Mouse (Mus musculus) forebrain, embryonic 15.5 days (tissue): Measurements from ENCODE around the gene Rras2. TPM values are rescaled to one million over a fixed set of nuclear protein-coding genes. Genes with fewer than 3 reads are reported as not detected.

ENCODE experiments used
- ATAC-seq: fragments of 200-750 bp; cut with Nextera tagmentation; replicated peaks from 2 replicates; pipeline ENCODE4 v1.8.0; 2017; ENCODE audit warnings: mild to moderate bottlenecking, moderate TSS enrichment, moderate library complexity
- H3K27ac ChIP-seq: fragments of 300-500 bp; sonication (generic); replicated peaks from 2 replicates; pipeline ENCODE4 v1.5.1; 2015; ENCODE audit warnings: mild to moderate bottlenecking, inconsistent platforms
- H3K27me3 ChIP-seq: fragments of 300-500 bp; sonication (generic); 2 replicates; pipeline ENCODE4 v1.6.1; 2015; ENCODE audit warnings: inconsistent platforms
- H3K36me3 ChIP-seq: fragments of 300-500 bp; sonication (generic); 2 replicates; pipeline ENCODE4 v1.6.1; 2015; ENCODE audit warnings: mild to moderate bottlenecking, inconsistent platforms
- H3K4me1 ChIP-seq: fragments of 300-500 bp; sonication (generic); 2 replicates; pipeline ENCODE4 v1.6.1; 2015; ENCODE audit warnings: inconsistent platforms
- H3K4me2 ChIP-seq: fragments of 300-500 bp; sonication (generic); replicated peaks from 2 replicates; pipeline ENCODE4 v1.6.1; 2015; ENCODE audit warnings: mild to moderate bottlenecking, inconsistent platforms
- H3K4me3 ChIP-seq: fragments of 300-500 bp; sonication (generic); 2 replicates; pipeline ENCODE4 v1.5.1; 2015; ENCODE audit warnings: mild to moderate bottlenecking, inconsistent platforms
- H3K9ac ChIP-seq: fragments of 300-500 bp; sonication (generic); replicated peaks from 2 replicates; pipeline ENCODE4 v1.6.1; 2015; ENCODE audit warnings: mild to moderate bottlenecking, inconsistent platforms
- H3K9me3 ChIP-seq: fragments of 300-500 bp; sonication (generic); 2 replicates; pipeline ENCODE4 v1.6.1; 2016; ENCODE audit warnings: inconsistent platforms
- WGBS: fragments of 180-500 bp; shearing (Covaris S2); methylation state at CpG from one replicate; pipeline ENCODE4 v1.1.7; 2015; ENCODE audit warnings: mixed read lengths; 5-methylcytosine and 5-hydroxymethylcytosine counted together
- polyA plus RNA-seq: library from polyadenylated mRNA; unstranded; fragments of >200 nt; fragmentation: Nextera tagmentation; extraction: Ambion mirVana; gene quantifications from 2 replicates; pipeline ENCODE4 v1.2.1, GENCODE M21; 2015

The Rras2 gene
- 23.1 and 23.7 TPM in 2 replicates for polyA plus RNA-seq

DNA sequence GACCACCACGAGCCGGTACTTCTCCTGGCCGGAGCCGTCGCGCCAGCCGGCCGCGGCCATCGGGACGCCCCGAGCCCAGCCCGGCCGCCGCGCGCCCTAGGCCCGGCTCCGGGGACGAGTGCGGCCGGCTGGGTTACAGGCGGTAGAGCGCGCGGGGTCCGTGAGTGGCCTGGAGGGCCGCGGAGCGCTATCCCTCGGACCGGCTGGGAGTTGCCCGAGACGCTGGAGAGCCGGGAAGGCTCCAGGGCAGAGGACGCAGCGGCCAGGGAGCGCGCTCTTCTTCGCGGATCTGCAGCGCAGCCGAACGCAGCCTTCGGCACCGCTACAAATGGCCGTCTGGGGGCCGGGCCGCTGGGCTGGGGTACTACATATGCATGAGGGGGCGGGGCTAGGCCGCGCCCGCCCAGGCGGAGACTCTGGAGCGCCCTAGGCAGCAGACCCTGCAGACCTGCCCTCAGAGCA, at the start of gene Rras2:
TSS of gene Rras2 (minus strand) at position 338 of the 462 bp plus-strand sequence.
- Histone ChIP-seq H3K27me3 (no peaks in the 10 kb centered on the region), H3K27ac (peak within 1 kb of the TSS; percentile 92), H3K4me2 (peak within 1 kb of the TSS; percentile 90), H3K9ac (peak within 1 kb of the TSS; percentile 77), H3K4me3 (peak within 1 kb of the TSS; percentile 95), H3K36me3 (no peaks in the 10 kb centered on the region), H3K4me1 (peaks cover 16% of the 10 kb centered on the region), H3K9me3 (no peaks in the 10 kb centered on the region)
- ATAC-seq: peak; percentile 99
- under 1% methylated on average over 53 of the region's 55 CpGs for WGBS

DNA sequence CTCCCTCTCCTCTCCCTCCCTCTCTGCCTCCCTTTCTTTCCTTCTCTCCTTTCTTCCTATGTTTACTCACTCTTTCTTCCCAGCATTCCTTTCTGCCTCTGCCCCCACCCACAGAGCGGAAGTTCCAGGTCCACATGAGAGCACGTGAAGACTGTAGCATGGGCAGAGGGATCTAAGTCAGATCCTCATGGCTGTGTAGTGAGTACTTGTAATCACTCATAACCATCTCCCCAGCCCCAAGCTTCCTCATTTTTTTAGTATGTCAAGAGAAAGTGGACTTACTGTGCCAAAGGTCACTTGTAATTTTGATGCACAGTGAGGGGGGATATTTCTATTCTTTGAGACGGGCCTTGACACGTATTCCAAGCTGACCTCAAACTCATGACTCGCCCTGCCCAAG, 45.4 kb upstream of the Rras2 start:
- H3K4me3 ChIP-seq: no peak overlapping the region
- WGBS: 88% methylated on average over 5 of the region's 5 CpGs
- no peak overlapping the region for H3K9ac ChIP-seq
- peaks cover 2% of the 10 kb centered on the region for H3K4me1 ChIP-seq
- no peaks in the 10 kb centered on the region for H3K27me3 ChIP-seq
- H3K4me2 ChIP-seq: no peak overlapping the region
- H3K9me3 ChIP-seq: no peaks in the 10 kb centered on the region
- H3K27ac ChIP-seq: no peak overlapping the region
- H3K36me3 ChIP-seq: no peaks in the 10 kb centered on the region
- ATAC-seq: no peak

DNA sequence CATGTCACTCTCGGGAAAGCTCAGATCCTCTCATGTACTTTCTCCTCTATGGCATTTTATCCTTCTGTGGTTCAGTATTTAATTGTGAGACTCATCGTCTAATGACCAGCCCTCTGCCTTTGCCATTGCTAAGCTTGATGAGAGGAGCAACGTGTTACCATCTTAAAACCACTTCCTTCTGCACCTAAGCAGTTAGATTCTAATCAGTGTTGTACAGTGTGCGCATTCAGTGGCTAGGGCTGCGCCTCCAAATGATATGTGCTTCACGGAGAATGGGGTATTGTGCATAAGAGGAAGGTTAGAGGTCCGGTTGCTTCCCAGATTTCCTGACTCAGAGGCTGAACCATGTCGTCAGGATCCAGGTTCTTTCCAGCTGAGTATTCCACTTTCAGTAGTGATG, 43.5 kb upstream of the Rras2 start:
- WGBS: 82% methylated on average over 8 of the region's 8 CpGs
- H3K4me1 ChIP-seq: peaks cover 5% of the 10 kb centered on the region
- H3K4me2 ChIP-seq: no peak overlapping the region
- no peaks in the 10 kb centered on the region for H3K36me3 ChIP-seq
- no peak overlapping the region for H3K4me3 ChIP-seq
- H3K27me3 ChIP-seq: no peaks in the 10 kb centered on the region
- no peaks in the 10 kb centered on the region for H3K9me3 ChIP-seq
- no peak for ATAC-seq
- H3K27ac ChIP-seq: no peak overlapping the region
- H3K9ac ChIP-seq: no peak overlapping the region

DNA sequence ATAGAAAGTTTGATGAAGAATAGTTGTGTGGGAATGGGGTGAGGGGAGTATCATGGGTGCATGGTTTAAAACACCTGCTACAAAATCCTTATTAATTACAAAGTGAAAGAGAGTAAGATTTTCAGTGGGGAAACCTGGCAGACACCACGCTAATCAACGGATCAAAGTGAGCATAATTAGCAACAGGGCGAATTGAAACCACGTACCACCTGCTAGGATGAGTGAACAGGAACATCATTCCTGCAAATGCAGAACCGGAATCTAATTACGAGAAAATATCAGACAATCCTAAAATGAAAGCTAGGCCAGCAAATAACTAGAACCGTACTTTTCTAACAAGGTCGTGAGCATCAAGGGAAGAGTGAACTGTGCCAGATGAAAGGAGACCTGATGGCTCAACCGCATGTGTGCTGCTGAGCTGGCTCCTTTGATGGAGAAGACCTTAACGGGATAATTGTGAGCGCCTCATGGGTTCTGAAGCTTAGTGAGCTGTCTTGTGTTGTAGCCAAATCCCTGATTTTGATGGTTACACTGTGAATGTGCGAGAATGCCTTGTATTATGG, 40.2 kb upstream of the Rras2 start:
- Histone ChIP-seq H3K27ac (0 out of 2 replicates have a peak overlapping the region, but pooled peaks have one; percentile 19), H3K4me1 (peaks cover 5% of the 10 kb centered on the region), H3K9me3 (no peaks in the 10 kb centered on the region), H3K36me3 (no peaks in the 10 kb centered on the region), H3K4me3 (no peak overlapping the region), H3K4me2 (no peak overlapping the region), H3K27me3 (no peaks in the 10 kb centered on the region), H3K9ac (no peak overlapping the region)
- ATAC-seq: peak; percentile 38; the same call in 1 of the 2 replicates
- 40% methylated on average over 12 of the region's 12 CpGs for WGBS

DNA sequence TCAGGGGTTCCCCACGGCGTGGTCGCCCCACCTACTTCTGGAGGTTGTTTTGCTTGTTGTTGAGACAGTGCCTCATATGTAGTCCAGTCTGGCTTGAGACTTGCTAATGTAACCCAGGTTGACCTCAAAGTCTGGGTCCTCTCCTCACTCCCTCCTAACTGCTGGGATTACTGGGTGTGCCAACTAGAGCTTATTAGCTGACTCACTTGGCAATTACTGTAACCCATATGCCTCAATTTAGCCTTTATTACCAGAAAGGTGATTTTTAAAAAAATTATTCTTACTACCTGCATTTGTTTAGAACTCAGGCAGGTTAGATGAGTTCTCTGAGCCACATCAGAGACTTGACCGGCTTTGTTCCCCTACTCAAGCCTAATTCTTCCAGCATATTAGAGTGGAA, 38.8 kb upstream of the Rras2 start:
- WGBS: 91% methylated on average over 4 of the region's 4 CpGs
- no peaks in the 10 kb centered on the region for H3K9me3 ChIP-seq
- no peak overlapping the region for H3K4me2 ChIP-seq
- no peak for ATAC-seq
- H3K27me3 ChIP-seq: no peaks in the 10 kb centered on the region
- H3K36me3 ChIP-seq: no peaks in the 10 kb centered on the region
- H3K27ac ChIP-seq: no peak overlapping the region
- H3K4me3 ChIP-seq: no peak overlapping the region
- no peak overlapping the region for H3K9ac ChIP-seq
- H3K4me1 ChIP-seq: peaks cover 9% of the 10 kb centered on the region

DNA sequence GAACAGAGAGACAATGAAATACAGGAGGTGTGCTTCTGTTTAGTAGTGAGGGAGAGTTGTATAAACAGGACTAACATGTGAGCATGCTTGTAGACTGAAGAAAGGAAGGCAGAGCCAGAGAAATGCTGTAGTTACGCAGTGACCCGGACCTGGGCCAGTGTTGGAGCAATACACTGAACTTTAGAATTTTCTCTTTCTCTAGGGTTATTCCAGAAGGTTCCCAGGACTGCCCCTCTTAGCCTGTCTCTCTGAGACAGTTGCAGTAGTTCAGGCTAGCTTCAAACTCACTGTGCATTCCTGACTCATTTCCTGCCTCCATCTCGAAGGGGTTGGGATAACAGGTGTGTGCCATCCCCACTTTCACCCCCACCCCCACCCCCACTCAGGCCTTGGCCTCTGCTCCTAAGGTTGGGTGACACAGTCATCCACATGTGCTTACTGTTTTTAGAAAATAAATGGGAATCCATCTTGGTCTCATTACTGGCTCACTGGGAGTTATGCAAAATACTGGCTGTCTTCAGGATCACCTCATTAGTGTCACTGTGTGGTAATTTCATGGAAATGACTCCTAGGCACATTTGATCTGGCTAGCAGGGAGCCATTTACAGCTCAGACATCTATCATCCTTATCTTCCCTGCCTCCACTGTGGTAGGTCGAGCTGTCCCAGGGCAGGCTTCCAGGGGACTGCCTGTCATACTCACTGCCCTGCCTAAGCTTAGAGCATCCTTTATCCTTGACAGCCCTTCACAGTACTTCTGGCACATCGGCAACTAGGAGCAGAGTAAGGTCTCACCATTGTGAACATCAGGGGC, 37.7 kb upstream of the Rras2 start:
- no peak for ATAC-seq
- H3K27me3 ChIP-seq: no peaks in the 10 kb centered on the region
- WGBS: 67% methylated on average over 5 of the region's 5 CpGs
- no peak overlapping the region for H3K27ac ChIP-seq
- peaks cover 14% of the 10 kb centered on the region for H3K4me1 ChIP-seq
- H3K4me3 ChIP-seq: no peak overlapping the region
- no peak overlapping the region for H3K4me2 ChIP-seq
- no peaks in the 10 kb centered on the region for H3K36me3 ChIP-seq
- no peaks in the 10 kb centered on the region for H3K9me3 ChIP-seq
- H3K9ac ChIP-seq: no peak overlapping the region

DNA sequence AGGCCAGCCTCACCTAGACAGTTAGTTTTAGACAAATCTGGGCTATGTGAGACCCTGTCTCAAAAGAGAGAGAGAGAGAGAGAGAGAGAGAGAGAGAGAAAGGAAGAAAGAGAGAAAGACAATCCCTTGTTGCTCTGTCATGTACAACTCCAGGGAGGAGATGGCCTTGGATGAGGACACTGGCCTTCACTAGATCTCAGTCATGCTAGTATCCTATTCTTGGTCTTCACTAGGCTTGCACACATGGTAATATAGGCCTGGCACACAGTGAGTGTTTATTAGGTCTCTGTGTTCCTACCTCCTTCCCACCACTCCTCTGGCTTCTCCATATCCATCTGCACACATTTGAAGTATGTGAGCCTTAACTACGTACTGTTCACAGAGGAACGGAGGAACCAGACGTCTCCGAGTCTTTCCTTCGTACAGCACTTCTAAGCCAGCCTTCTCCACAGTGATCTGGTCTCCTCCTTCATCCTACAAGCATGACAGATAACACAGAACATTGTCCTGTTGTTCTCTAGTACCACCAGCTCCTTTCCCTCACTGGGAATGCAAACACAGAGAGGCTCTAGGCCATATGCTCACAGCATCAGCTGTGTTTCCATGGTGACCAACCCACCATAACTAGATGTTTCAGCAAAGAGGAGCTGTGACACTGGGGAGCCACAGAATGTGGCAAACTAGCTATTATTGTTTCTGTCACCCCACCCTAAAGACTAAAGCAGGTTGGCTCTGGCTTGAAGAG, 33.6 kb upstream of the Rras2 start:
- H3K36me3 ChIP-seq: no peaks in the 10 kb centered on the region
- H3K27ac ChIP-seq: peak overlapping the region; percentile 60
- ATAC-seq: peak; percentile 82
- H3K9me3 ChIP-seq: no peaks in the 10 kb centered on the region
- no peaks in the 10 kb centered on the region for H3K27me3 ChIP-seq
- peaks cover 9% of the 10 kb centered on the region for H3K4me1 ChIP-seq
- H3K4me3 ChIP-seq: no peak overlapping the region
- H3K4me2 ChIP-seq: no peak overlapping the region
- no peak overlapping the region for H3K9ac ChIP-seq
- WGBS: 86% methylated on average over 5 of the region's 5 CpGs

DNA sequence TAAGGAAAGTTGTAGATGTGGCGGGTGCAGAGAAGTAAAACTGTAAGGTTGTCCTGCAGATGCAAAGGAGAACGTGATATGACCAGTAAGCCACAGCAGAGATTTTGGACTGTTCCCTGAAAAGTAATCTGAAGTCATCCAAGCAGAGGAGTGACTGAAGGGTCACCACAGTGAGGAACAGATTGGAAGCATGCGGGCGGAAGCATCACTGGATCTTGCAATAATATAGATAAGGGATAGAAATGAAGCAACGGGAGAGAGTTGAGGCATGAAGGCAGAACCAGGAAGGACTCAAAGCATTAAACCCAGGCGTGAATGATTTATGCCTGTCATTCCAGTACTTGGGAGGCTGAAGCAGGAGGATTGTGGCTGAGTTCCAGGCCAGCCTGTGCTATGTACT, 32.0 kb upstream of the Rras2 start:
- H3K27ac ChIP-seq: no peak overlapping the region
- no peak for ATAC-seq
- no peaks in the 10 kb centered on the region for H3K9me3 ChIP-seq
- no peak overlapping the region for H3K4me2 ChIP-seq
- H3K4me1 ChIP-seq: peaks cover 9% of the 10 kb centered on the region
- 91% methylated on average over 6 of the region's 6 CpGs for WGBS
- no peak overlapping the region for H3K4me3 ChIP-seq
- no peaks in the 10 kb centered on the region for H3K27me3 ChIP-seq
- H3K36me3 ChIP-seq: no peaks in the 10 kb centered on the region
- no peak overlapping the region for H3K9ac ChIP-seq

DNA sequence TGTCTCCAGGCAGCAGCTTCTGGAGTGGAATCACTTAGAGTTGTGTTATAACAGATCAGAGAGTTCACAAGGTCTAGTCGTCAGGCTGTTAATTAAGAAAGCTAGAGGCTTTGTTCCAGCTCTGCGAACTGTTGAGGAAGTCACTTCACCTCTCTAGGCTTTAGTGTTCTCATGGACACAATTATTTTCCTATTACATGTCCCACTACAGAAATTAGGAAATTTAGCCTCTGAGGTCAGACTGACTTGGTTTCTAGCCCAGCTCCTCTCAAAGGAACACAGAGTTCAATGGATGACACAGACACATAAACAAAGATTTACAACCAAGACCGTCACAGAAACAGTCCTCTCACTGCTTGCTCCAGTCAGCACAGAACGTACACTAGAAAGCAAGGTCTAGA, 31.6 kb upstream of the Rras2 start:
- Histone ChIP-seq H3K9me3 (no peaks in the 10 kb centered on the region), H3K27ac (no peak overlapping the region), H3K4me2 (no peak overlapping the region), H3K4me1 (peaks cover 9% of the 10 kb centered on the region), H3K4me3 (no peak overlapping the region), H3K9ac (no peak overlapping the region), H3K27me3 (no peaks in the 10 kb centered on the region), H3K36me3 (no peaks in the 10 kb centered on the region)
- 58% methylated on average over 4 of the region's 4 CpGs for WGBS
- ATAC-seq: no peak

DNA sequence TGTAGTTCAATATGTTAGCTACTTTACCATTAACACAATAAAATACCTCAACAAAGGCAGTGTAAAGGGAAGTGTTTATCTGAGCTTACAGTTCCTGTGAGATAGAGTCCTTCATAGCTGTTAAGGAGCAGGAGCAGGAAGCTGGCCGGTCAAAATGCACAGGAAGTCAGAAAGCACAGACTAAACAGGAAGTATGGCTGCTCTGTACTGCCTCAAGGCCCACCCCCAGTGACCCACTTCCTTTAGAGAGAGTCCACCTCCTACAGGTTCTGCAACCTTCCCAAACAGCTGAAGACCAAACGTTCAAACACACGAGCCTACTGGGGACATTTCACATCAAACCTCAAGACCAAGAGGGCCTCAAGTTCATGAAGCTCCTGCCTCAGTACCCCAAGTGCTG, 28.3 kb upstream of the Rras2 start:
- Histone ChIP-seq H3K9me3 (no peaks in the 10 kb centered on the region), H3K4me1 (no peaks in the 10 kb centered on the region), H3K4me3 (no peak overlapping the region), H3K4me2 (no peak overlapping the region), H3K9ac (no peak overlapping the region), H3K27me3 (no peaks in the 10 kb centered on the region), H3K36me3 (no peaks in the 10 kb centered on the region), H3K27ac (no peak overlapping the region)
- no peak for ATAC-seq
- 80% methylated on average over 3 of the region's 3 CpGs for WGBS

DNA sequence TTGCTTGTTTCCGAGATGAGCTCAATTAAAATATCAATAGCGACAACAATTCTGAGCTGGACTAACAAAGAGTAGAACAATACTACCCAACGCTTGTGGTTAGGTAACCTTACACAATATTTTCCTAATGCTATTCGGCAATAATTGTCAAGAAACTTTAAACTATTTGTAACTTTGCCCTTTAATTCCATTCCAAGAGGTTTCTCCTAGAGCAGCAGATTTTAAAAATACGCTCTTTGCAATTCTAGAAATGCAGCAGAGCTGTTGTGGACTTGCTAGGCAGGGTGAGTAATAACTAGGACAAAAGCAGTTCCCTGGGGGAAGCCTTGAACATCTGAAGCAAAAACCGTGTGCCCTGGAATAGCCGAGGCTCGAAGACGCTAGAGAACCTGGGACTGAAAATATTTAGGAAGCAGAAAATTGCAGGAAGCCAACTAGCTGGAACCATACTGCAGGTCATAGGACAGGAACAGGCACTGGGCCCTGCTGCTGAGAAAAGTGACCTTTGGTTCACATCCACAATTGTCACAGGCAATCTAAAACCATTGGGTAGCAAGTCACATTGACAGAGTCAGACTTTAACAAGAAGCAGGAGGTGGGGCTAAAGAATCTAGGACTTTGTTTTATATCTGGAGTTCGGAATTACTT, 24.7 kb upstream of the Rras2 start:
- Histone ChIP-seq H3K9ac (no peak overlapping the region), H3K27me3 (no peaks in the 10 kb centered on the region), H3K36me3 (no peaks in the 10 kb centered on the region), H3K4me1 (no peaks in the 10 kb centered on the region), H3K9me3 (no peaks in the 10 kb centered on the region), H3K27ac (no peak overlapping the region), H3K4me3 (no peak overlapping the region), H3K4me2 (no peak overlapping the region)
- no peak for ATAC-seq
- 72% methylated on average over 10 of the region's 10 CpGs for WGBS

DNA sequence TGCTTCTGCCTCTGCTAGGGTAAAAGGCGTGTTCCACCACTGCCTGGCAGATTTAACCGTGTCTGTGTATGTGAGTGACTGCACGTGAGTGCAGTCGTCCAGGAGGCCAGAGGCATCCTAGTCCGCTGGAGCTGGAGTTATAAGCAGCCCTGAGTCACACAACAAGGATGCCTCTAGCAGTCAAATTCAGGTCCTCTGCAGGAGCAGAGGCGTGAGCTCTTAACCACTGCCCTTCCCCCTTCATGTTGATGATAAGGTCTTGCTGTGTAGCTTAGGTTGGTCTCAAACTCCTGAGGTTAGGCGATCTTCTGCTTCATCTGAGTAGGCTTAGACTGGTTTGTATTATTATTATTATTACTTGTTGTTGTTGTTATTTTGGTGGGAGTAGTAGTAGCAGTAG, 22.4 kb upstream of the Rras2 start:
- 89% methylated on average over 7 of the region's 7 CpGs for WGBS
- ATAC-seq: no peak
- H3K27me3 ChIP-seq: no peaks in the 10 kb centered on the region
- H3K9me3 ChIP-seq: no peaks in the 10 kb centered on the region
- no peak overlapping the region for H3K4me2 ChIP-seq
- no peaks in the 10 kb centered on the region for H3K4me1 ChIP-seq
- H3K27ac ChIP-seq: no peak overlapping the region
- no peak overlapping the region for H3K9ac ChIP-seq
- H3K36me3 ChIP-seq: no peaks in the 10 kb centered on the region
- no peak overlapping the region for H3K4me3 ChIP-seq
